Mouse (Mus musculus) liver, postnatal 0 days (tissue): ENCODE measurements around the gene Hs1bp3.

ENCODE experiments used
- CTCF ChIP-seq: sonication (generic); IDR thresholded peaks from 2 replicates; pipeline ENCODE4 v1.5.1; 2016; ENCODE audit warnings: antibody characterized with exemption, low read depth
- EP300 ChIP-seq: IDR thresholded peaks from 2 replicates; pipeline ENCODE4 v1.6.1; 2016; ENCODE audit warnings: antibody characterized with exemption, low read depth, mild to moderate bottlenecking

- no peak for TF ChIP-seq CTCF
- TF ChIP-seq EP300, result no peak
Observed at GRCm38 (mm10) chr12:8296154-8296553, 17.1 kb upstream of the Hs1bp3 start.
